In genomic region chr2:10195162-10195561, GRCm38 (mm10) we compare ENCODE assay signal across 14 mouse cellular contexts. TPM values are rescaled to one million over a fixed set of nuclear protein-coding genes. Genes with fewer than 3 reads are reported as not detected.
DNase-seq lines count a peak whose midpoint lies in the region; ATAC-seq and TF ChIP-seq lines count a peak whose summit lies in the region.
"Had no signal": no experiment of that assay in that cellular context is flagged by ENCODE, and none has a peak within 500 bp of the region (broad histone marks: within the 10 kb centered on the region; RNA-seq: fewer than 3 reads in every experiment).

No protein-coding gene starts in this region.

- in situ Hi-C loops in ES-E14 (cut with MboI; ENCODE audit: low sequenced_read_pairs in 2 of 2, unreplicated experiment in 2 of 2), result no loop called here

- no peak overlapping the region for H3K9ac ChIP-seq in ES-E14 (ENCODE audit: insufficient read depth, low read depth, low read length, poor library complexity, severe bottlenecking)
- H3K9ac ChIP-seq: embryonic facial prominence, embryonic 13.5 days; midbrain, embryonic 12.5 days had no signal

- H3K4me3 ChIP-seq in lung, adult 2 months (replicated peaks; ENCODE audit: extremely low read depth, low read depth, low read length), result no peak overlapping the region
- H3K4me3 ChIP-seq in ES-E14 (ENCODE audit: insufficient read depth in 1 of 2, low read depth in 1 of 2, low read length in 2 of 2, poor library complexity in 1 of 2, severe bottlenecking in 1 of 2), result no peak overlapping the region
- H3K4me3 ChIP-seq: embryonic facial prominence, embryonic 13.5 days; midbrain, embryonic 12.5 days had no signal

- no peaks in the 10 kb centered on the region for H3K36me3 ChIP-seq in ES-E14 (ENCODE audit: control insufficient read depth, insufficient read depth, low read length, poor library complexity, severe bottlenecking)
- H3K36me3 ChIP-seq: embryonic facial prominence, embryonic 13.5 days; midbrain, embryonic 12.5 days had no signal

- ATAC-seq in CD4-positive, CD25-positive, alpha-beta regulatory T cell, adult 4 months, result no peak
- ATAC-seq in granulocyte monocyte progenitor cell, adult 5-6 weeks (replicated peaks; ENCODE audit: poor library complexity, severe bottlenecking), result peak; percentile 82
- ATAC-seq: hindbrain, postnatal 0 days had no signal

- 0 out of 2 replicates have a peak, but pooled peaks have one; percentile 1 for TF ChIP-seq CTCF in lung, adult 2 months (IDR thresholded peaks at IDR 0.05; ENCODE audit: insufficient read depth, low read length)

- no peaks in the 10 kb centered on the region; the same call in 1 of the 2 replicates for H3K4me1 ChIP-seq in lung, adult 2 months (ENCODE audit: control insufficient read depth, insufficient read depth, low read length)
- H3K4me1 ChIP-seq in ES-E14 (ENCODE audit: control insufficient read depth in 2 of 2, insufficient read depth in 2 of 2, low read length in 2 of 2, poor library complexity in 1 of 2), result no peaks in the 10 kb centered on the region
- H3K4me1 ChIP-seq: embryonic facial prominence, embryonic 13.5 days; midbrain, embryonic 12.5 days had no signal

- no peak for TF ChIP-seq POLR2A in lung, adult 2 months (IDR thresholded peaks at IDR 0.05; ENCODE audit: borderline replicate concordance, extremely low read depth, low read depth, low read length)

- 79% methylated on average over 3 of the region's 3 CpGs for WGBS in lung, adult 2 months

- no peaks in the 10 kb centered on the region for H3K9me3 ChIP-seq in ES-E14 (ENCODE audit: control insufficient read depth, insufficient read depth, low read depth, low read length)
- H3K9me3 ChIP-seq: embryonic facial prominence, embryonic 13.5 days; midbrain, embryonic 12.5 days had no signal

- peak; percentile 22 for DNase-seq in CD4-positive, CD25-positive, alpha-beta regulatory T cell, adult 2 months (ENCODE audit: low read depth, low spot score)
- no peak for DNase-seq in lung, adult 2 months
- no peak for DNase-seq in lung, postnatal 14 days
- peak; percentile 27 for DNase-seq in ES-E14 (ENCODE audit: low read depth, low spot score)
- no peak for DNase-seq in frontal cortex, postnatal 14 days (ENCODE audit: low spot score in 2 of 2)
- DNase-seq in cerebellum, adult 9-11 months, result no peak
- DNase-seq: adrenal gland, postnatal 10 days; cerebellum, postnatal 14 days; heart, adult 11 months had no signal

- no peak overlapping the region for H3K27ac ChIP-seq in ES-E14 (ENCODE audit: insufficient read depth, low read depth, low read length, poor library complexity, severe bottlenecking)
- H3K27ac ChIP-seq: embryonic facial prominence, embryonic 13.5 days; hindbrain, postnatal 0 days; midbrain, embryonic 12.5 days had no signal

TF ChIP-seq in ES-E14, 5 proteins besides CTCF, POLR2A, EP300 and RAD21:
- TF ChIP-seq ZC3H11A (IDR thresholded peaks at IDR 0.05; ENCODE audit: borderline replicate concordance, low read depth, low read length), result 0 out of 2 replicates have a peak, but pooled peaks have one; percentile 3
- TF ChIP-seq ZNF384 (IDR thresholded peaks at IDR 0.05; ENCODE audit: low read depth, low read length), result no peak

RNA-seq across cellular contexts. Expression of gene Itih5, which starts 41.8 kb away (rescaled TPM):
- 10 to 100 TPM; 12.7 to 16.9 TPM for polyA plus RNA-seq in CD4-positive, CD25-positive, alpha-beta regulatory T cell, adult 4 months (2017; shearing (Covaris generic))
- polyA plus RNA-seq in lung, adult 2 months (2012; rRNA removed), result 3.4 and 4.8 TPM in 2 replicates
- total RNA-seq in ES-E14 (2012; rRNA removed), result 0.63 and 0.76 TPM in 2 replicates
- total RNA-seq in granulocyte monocyte progenitor cell, adult 5-6 weeks (2014; fragmentation: Nextera tagmentation), result 3.6 and 5.8 TPM in 2 replicates
- 4.7 and 6.2 TPM in 2 replicates for total RNA-seq in granulocyte monocyte progenitor cell, adult 5-6 weeks (2017)

Comparison
In these comparisons a context has a peak if more than half of its experiments do, and no peak if none do; other contexts are left out.
1. DNase-seq: peak in CD4-positive, CD25-positive, alpha-beta regulatory T cell, adult 2 months (single experiment) and ES-E14 (single experiment); none in lung, adult 2 months (single experiment), lung, postnatal 14 days (single experiment), frontal cortex, postnatal 14 days (0 of 2) and cerebellum, adult 9-11 months (single experiment).